Mouse (Mus musculus): Measurements from ENCODE around the gene Cnmd.

Cnmd gene

GRCm38 (mm10) chr14:79642063-79642462, 19.9 kb downstream of the Cnmd start:
- DNase-seq: no peak

GRCm38 (mm10) chr14:79636814-79637213, 25.2 kb downstream of the Cnmd start:
- DNase-seq: no peak

GRCm38 (mm10) chr14:79633196-79633595, 28.8 kb downstream of the Cnmd start:
- no peak for DNase-seq

- no peak for DNase-seq
Measured at GRCm38 (mm10) chr14:79632330-79632729, 29.6 kb downstream of the Cnmd start.

- DNase-seq: no peak
Measured at GRCm38 (mm10) chr14:79621143-79621542, 40.8 kb downstream of the Cnmd start.

GRCm38 (mm10) chr14:79619802-79620201, 42.2 kb downstream of the Cnmd start:
- DNase-seq: no peak

GRCm38 (mm10) chr14:79617121-79617828, 44.7 kb downstream of the Cnmd start:
- DNase-seq: peak; percentile 21 to 75

GRCm38 (mm10) chr14:79608286-79608685, 53.7 kb downstream of the Cnmd start:
- DNase-seq: no peak

- no peak for DNase-seq
Measured at GRCm38 (mm10) chr14:79607352-79607751, 54.6 kb downstream of the Cnmd start.

GRCm38 (mm10) chr14:79606867-79607266, 55.1 kb downstream of the Cnmd start:
- no peak for DNase-seq

GRCm38 (mm10) chr14:79606392-79606791, 55.6 kb downstream of the Cnmd start:
- DNase-seq: no peak

GRCm38 (mm10) chr14:79605881-79606280, 56.1 kb downstream of the Cnmd start:
- no peak for DNase-seq

- no peak for DNase-seq
Measured at GRCm38 (mm10) chr14:79596602-79597001, 65.4 kb downstream of the Cnmd start.

- DNase-seq: no peak
Measured at GRCm38 (mm10) chr14:79594069-79594468, 67.9 kb downstream of the Cnmd start.

- no peak for DNase-seq
Measured at GRCm38 (mm10) chr14:79591611-79592010, 70.4 kb downstream of the Cnmd start.

- DNase-seq: no peak
Measured at GRCm38 (mm10) chr14:79590916-79591315, 71.1 kb downstream of the Cnmd start.

- no peak for DNase-seq
Measured at GRCm38 (mm10) chr14:79589401-79589800, 72.6 kb downstream of the Cnmd start.

GRCm38 (mm10) chr14:79588534-79588951, 73.4 kb downstream of the Cnmd start:
- peak; percentile 42 to 46 for DNase-seq

- DNase-seq: no peak
Measured at GRCm38 (mm10) chr14:79587852-79588229, 74.1 kb downstream of the Cnmd start.

Data from cerebellum, postnatal 10 days (tissue).